Mouse (Mus musculus) embryonic fibroblast, embryonic 13.5 days (primary cell): ENCODE measurements around the gene Lrrc42.

Experiments used
- CTCF ChIP-seq: IDR thresholded peaks from 2 replicates; pipeline ENCODE4 v1.5.1; 2011; ENCODE audit warnings: mild to moderate bottlenecking, control low read depth, low read length, moderate library complexity, borderline replicate concordance; ENCODE audit not compliant: insufficient read depth
- POLR2A ChIP-seq: IDR thresholded peaks from 2 replicates; pipeline ENCODE4 v1.6.1; 2011; ENCODE audit warnings: low read depth, mild to moderate bottlenecking, control low read depth, low read length, moderate library complexity

DNA sequence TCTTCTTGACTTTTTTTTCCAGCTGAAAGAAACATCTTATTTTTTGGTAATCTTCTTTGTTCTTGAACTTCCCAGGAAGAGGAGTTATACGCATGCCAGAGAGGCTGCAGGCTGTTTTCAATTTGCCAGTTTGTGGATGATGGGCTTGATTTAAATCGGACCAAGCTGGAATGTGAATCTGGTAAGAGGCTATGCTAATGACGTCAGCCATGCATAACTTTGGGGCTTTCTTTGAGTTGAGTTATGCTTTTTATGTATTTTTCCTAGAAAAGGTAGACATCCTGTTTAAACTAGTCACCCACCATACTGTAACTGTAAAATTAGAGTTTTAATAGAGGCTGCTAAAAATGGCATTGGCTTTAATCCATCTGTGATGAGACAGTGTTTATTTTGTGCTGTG is 67.6 kb downstream of the Lrrc42 start:
- no peak for TF ChIP-seq CTCF
- no peak for TF ChIP-seq POLR2A
